Mouse (Mus musculus) cerebellum, adult 9-11 months (tissue): ENCODE data around the gene Gse1.
A peak's percentile ranks its signal among the peaks of the same experiment; 100 is the strongest.

Source experiments
- DNase-seq: peaks from one replicate; pipeline ENCODE4 v3.0.0; 2022

Gene Gse1

DNA sequence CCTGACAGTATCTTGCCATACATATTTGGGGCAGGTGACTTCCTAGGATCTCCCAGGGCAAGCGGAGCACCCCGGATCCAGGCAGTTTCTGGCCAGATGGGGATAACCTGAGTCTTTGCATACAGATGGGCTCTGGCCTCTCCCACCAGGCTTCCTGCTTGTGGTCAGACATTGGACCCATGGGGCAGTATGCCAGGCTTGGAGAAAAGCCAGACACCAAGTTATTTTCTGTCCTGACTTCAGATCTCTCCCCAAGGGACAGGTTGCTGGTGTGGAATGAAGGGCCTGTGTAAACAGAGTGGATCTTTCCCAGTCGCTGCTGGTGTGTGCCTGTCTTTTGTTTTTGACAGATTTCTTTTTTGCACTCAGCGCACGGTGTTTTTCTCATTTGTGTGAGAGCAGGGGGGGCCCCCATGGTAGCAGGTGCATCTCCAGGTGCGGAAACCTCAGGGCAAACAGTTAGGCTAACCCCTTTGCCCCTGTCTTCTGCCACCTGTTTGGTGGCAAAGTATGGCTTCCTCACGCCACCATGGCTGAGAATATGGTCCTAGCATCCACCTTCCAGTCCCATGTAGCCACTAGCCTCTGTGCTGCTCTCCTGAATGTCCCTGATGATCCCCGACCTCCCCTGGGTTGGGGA is 315.3 kb downstream of the Gse1 start:
- peak; percentile 69 for DNase-seq

DNA sequence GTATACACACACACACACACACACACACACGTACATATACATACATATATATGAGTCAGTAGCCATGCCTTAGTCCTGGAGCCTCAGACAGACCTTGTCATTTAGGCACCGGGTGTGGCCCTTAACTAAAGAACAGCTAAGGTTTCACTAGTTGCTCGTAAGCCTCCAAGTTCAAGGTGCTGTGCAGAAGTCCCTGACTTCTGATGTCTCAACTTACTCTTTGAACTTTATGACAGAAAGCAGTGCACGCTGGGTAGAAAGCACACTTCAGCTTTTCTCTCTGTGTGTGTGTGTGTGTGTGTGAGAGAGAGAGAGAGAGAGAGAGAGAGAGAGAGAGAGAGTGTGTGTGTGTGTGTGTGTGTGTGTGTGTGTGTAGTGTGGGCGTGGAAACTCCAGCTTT is 315.9 kb downstream of the Gse1 start:
- no peak for DNase-seq

DNA sequence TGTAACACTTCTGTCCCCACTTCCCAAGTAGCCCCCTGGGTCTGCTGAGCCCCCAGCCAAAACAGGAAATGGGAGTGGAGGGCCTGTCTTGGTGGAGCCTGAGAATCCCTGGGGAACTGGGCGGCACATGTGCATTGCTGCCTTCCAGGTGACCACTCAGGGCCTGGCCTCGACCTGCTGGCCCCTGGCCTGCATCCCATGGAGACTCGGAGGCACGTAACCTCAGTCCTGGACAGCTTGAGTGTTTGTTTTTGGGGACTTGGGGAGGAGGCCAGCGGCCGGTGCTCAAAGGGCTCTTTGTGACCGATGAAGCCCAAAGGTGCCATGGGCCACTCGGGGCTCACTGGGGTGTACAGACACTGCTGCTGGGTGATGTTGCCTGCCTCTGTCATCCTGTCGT is 319.3 kb downstream of the Gse1 start:
- DNase-seq: peak; percentile 72

DNA sequence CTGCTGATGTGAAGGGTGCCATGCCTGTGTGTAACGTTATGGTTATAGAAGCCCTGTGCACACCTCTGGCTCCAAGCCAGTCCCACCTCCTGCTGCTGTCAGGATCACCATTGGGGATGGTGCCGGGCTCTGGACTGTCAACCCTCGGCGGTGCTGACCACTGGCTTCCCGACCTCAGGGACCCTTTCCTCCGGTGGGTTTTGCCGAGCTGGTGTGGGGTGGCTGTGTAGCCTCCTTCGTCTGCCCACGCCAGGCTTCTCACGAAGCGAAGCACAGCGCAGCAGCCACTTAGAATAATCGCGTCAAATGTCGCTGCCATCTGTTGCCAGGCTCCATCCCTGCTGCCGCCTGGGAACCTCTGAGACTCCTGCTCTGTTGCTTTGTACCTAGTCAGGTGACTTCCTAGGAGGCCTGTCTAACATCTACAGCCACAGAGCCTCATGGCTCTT is 320.1 kb downstream of the Gse1 start:
- DNase-seq: peak; percentile 82

GRCm38 (mm10) chr8:120549321-120549921 is 321.2 kb downstream of the Gse1 start:
- DNase-seq: peak; percentile 75

DNA sequence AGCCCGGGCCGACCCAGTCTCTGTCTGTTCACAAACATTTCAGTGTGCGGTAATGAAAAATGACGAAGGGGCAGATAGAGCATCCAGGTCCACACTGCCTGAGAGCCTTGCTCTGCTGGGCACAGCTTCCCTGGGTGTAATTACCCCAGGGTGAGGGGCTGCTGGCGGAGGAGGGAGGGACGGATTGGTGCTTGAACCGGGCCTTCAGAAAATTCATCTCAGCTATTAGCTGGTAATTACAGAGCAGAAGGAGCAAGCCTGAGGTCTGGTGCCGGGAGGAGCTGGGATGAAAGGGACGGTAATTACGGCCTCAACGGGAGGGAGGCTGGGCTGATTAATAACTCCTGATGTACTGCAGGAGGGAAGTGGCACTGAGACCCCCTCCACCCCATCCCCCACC is 321.7 kb downstream of the Gse1 start:
- DNase-seq: peak; percentile 64

- DNase-seq: no peak
These were observed 322.2 kb downstream of the Gse1 start for GRCm38 (mm10) chr8:120550430-120550829.

DNA sequence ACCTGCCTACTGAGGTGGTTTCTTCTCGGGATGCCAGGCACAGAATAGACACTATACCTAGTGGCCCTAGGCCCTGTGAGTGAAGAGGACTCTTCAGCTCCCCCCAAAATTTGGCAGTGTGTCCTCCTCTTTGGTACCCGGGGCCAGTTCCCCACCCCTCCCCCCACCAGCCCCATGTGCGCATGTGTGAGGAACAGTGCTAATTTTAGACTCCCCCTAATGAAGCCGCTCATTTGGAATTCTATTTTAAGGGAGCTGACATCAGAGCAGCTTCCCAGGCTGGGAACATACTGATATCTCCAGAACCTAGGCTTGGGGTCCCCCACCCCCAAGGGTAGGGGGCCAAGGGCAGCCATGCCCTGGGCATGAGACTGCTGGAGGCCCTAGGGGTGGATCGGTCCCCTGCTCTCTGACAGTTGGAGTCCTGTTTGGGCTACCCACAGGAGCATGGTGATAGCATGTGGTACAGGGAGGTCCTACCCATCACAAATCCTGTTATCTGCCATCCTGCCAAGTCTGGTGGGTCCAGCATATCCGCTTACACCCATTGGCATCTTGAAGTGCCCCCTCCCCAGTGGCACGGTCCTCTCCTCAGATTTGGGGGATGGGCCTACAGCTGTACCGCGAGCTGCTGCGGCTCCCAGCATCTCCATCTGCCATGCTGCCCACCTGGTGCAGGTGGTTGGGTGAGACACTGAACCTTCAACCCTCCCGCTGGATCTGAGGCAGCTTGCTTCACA is 322.9 kb downstream of the Gse1 start:
- peak; percentile 77 for DNase-seq

DNA sequence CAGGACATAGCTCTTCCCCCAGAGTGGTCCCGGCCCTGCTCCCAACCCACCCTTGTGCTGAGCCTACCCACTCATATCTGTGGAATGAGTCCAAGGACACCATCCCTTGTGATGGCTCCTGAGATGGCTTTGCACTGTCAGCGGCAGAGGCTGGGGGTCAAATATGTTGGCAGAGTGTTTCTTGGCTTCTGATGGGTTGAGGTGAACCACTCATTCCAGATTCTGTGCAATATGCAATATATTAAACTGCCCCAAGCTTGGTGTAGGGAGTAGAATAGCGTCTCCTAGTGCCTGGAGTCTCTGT is 323.4 kb downstream of the Gse1 start:
- no peak for DNase-seq

DNA sequence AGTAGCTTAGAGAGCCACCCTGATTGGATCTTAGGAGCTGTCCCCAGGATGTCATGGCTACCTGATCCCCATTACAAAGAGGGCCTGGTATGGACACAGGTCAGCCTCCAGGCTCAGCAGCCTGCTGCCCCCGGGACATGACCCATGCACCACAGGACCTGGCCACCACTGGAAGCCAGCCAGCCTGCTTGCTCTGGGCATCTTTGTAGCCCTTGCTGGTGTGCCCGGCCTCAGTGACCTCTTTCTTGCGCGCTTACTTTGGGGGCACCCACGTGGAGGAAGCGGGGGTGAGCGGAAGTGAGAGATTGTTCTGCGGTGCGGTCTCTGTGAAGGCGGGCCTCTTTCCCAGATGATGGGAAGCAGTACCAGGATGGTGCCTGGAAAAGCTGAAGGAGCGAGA is 324.3 kb downstream of the Gse1 start:
- DNase-seq: peak; percentile 72

- no peak for DNase-seq
These were observed 325.3 kb downstream of the Gse1 start for GRCm38 (mm10) chr8:120553441-120554123.

GRCm38 (mm10) chr8:120554466-120555039 is 326.3 kb downstream of the Gse1 start:
- DNase-seq: no peak

GRCm38 (mm10) chr8:120556198-120556892 is 328.1 kb downstream of the Gse1 start:
- no peak for DNase-seq

- DNase-seq: peak; percentile 87
These were observed 329.1 kb downstream of the Gse1 start for GRCm38 (mm10) chr8:120557170-120557965.

GRCm38 (mm10) chr8:120558162-120558561 is 329.9 kb downstream of the Gse1 start:
- no peak for DNase-seq

DNA sequence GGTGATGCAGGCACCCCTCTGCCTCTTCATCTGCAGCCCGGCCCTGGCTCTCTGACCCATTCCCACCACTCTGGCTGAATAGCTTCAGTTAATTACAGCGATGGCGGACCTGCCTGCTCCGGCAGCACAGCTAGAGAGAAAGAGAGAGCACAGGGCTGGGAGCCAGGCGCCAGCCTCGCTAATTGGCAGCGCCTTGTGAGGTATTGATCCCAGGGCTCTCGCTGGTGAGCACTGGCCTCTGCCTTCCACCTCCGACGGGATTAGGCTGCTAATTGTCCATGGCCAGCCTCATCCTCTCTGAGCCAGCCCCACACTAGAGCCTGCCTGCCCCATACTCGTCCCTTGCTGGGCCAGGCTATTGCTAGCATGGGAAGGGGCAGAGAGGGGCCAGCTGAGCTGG is 331.4 kb downstream of the Gse1 start:
- DNase-seq: no peak

DNA sequence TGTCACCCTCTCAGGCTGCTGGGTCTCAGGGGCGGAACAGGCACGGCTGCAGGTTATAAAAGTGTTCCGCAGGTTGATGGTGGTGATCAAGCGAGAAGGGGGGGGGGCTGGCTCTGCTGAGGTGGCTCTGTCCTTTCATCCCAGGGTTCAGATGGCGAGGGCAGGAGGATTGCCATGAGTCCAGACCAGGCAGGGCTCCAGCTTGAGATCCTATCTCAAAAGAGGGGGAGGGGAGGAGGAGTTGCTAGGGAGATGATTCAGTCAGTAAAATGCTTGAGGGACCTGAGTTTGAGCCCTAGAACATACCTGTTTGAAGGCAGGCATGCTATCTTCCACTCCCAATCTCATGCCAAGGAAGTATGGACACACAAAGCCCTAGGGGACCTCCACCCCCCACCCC is 332.3 kb downstream of the Gse1 start:
- no peak for DNase-seq

GRCm38 (mm10) chr8:120561539-120562435 is 333.5 kb downstream of the Gse1 start:
- peak; percentile 67 for DNase-seq

DNA sequence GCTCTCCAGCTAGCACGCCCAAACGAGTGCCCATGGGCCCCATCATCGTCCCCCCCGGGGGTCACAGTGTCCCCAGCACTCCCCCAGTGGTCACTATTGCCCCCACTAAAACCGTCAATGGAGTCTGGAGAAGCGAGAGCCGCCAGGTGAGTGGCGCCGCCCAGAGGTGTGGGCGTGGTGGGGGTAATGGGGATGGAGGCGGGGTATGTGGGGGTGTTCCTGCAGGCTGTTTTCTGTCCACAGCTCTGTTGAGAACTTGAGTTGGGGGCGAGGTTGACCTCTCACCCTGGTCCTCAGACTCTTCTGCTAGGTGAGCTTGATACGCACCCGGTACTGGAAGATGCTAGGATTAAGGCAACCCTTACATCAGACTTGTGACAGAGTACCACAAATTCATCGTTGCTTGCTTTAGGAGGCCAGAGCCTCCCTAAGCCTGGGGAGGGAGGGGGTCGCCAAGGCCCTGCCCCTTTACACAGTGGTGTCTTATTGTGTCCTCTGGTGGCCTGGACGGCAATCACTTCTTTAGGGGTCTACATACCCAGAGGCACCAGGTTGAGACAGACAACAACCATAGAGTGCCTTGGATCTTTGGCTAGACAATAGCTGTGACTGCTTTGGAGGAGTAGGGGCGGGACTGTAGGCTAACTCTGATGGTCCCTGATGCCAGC is 334.6 kb downstream of the Gse1 start:
- peak; percentile 47 for DNase-seq

DNA sequence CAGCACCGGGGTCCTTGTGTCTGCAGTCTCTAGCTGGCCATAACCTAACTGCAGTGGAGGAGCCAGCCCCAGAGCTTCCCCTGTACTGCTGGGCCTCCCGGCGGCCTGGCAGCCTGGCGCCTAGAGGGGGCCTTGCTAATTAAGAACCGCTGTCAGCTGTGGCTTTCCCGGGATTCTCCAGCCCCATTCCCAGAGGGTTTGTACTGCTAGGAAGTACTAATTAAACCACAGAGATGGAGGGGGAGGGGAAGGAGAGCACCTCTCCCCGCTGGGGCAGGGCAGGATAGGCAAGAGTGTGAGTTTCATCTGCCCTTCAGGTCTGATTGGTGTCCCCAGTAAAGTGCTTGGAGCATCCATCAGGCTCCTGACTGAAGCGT is 335.1 kb downstream of the Gse1 start:
- peak; percentile 61 for DNase-seq
